In genomic region chr1:157480901-157481300, GRCm38 (mm10) we compare ENCODE assay signal across 21 mouse cellular contexts. TPM values are rescaled to one million over a fixed set of nuclear protein-coding genes. Genes with fewer than 3 reads are reported as not detected.
"Had no signal": no experiment of that assay in that cellular context is flagged by ENCODE, and none has a peak within 500 bp of the region (broad histone marks: within the 10 kb centered on the region; RNA-seq: fewer than 3 reads in every experiment).

No protein-coding gene starts in this region.

- ATAC-seq: liver, postnatal 0 days; lung, postnatal 0 days; midbrain, embryonic 15.5 days had no signal

- H3K27me3 ChIP-seq: limb, embryonic 12.5 days; limb, embryonic 15.5 days; midbrain, embryonic 12.5 days; midbrain, embryonic 15.5 days; neural tube, embryonic 12.5 days; neural tube, embryonic 15.5 days had no signal

- H3K4me2 ChIP-seq: limb, embryonic 12.5 days; limb, embryonic 15.5 days; liver, embryonic 11.5 days; lung, embryonic 14.5 days; midbrain, embryonic 12.5 days; midbrain, embryonic 15.5 days; neural tube, embryonic 12.5 days; neural tube, embryonic 15.5 days had no signal

- H3K9ac ChIP-seq: limb, embryonic 12.5 days; limb, embryonic 15.5 days; liver, embryonic 14.5 days; liver, postnatal 0 days; lung, embryonic 14.5 days; midbrain, embryonic 12.5 days; midbrain, embryonic 15.5 days; neural tube, embryonic 12.5 days; neural tube, embryonic 15.5 days had no signal

- H3K4me1 ChIP-seq: limb, embryonic 12.5 days; limb, embryonic 15.5 days; midbrain, embryonic 12.5 days; midbrain, embryonic 15.5 days; neural tube, embryonic 12.5 days; neural tube, embryonic 15.5 days had no signal

- H3K9me3 ChIP-seq: limb, embryonic 12.5 days; limb, embryonic 15.5 days; midbrain, embryonic 12.5 days; midbrain, embryonic 15.5 days; neural tube, embryonic 12.5 days; neural tube, embryonic 15.5 days had no signal

- H3K4me3 ChIP-seq: limb, embryonic 12.5 days; limb, embryonic 15.5 days; midbrain, embryonic 12.5 days; midbrain, embryonic 15.5 days; neural tube, embryonic 12.5 days; neural tube, embryonic 15.5 days had no signal

- H3K27ac ChIP-seq: limb, embryonic 12.5 days; limb, embryonic 15.5 days; liver, embryonic 14.5 days; macrophage; midbrain, embryonic 12.5 days; midbrain, embryonic 15.5 days; neural tube, embryonic 12.5 days; neural tube, embryonic 15.5 days; stomach, postnatal 0 days had no signal

- DNase-seq: kidney, postnatal 14 days; kidney, postnatal 4 days; left cerebral cortex, postnatal 4 days; liver, postnatal 0 days; lung, embryonic 14.5 days; retina, postnatal 1 day; right cerebral cortex, postnatal 4 days; thymus, adult 2 months; thymus, postnatal 14 days; thymus, postnatal 4 days had no signal

- H3K36me3 ChIP-seq: limb, embryonic 12.5 days; limb, embryonic 15.5 days; midbrain, embryonic 12.5 days; midbrain, embryonic 15.5 days; neural tube, embryonic 12.5 days; neural tube, embryonic 15.5 days had no signal

RNA-seq across cellular contexts. Expression of gene Sec16b, which starts 25.6 kb away (rescaled TPM):
- polyA plus RNA-seq: macrophage had no signal
